Mouse (Mus musculus) spleen, postnatal 36 days (tissue): ENCODE results near the gene Sdc3.

Experiments used
- DNase-seq, 2 experiments: peaks; one replicate each; pipeline ENCODE4 v3.0.0; 2022; ENCODE audit warnings: low spot score in 2 of 2, mixed read lengths in 1 of 2

Gene Sdc3

DNA sequence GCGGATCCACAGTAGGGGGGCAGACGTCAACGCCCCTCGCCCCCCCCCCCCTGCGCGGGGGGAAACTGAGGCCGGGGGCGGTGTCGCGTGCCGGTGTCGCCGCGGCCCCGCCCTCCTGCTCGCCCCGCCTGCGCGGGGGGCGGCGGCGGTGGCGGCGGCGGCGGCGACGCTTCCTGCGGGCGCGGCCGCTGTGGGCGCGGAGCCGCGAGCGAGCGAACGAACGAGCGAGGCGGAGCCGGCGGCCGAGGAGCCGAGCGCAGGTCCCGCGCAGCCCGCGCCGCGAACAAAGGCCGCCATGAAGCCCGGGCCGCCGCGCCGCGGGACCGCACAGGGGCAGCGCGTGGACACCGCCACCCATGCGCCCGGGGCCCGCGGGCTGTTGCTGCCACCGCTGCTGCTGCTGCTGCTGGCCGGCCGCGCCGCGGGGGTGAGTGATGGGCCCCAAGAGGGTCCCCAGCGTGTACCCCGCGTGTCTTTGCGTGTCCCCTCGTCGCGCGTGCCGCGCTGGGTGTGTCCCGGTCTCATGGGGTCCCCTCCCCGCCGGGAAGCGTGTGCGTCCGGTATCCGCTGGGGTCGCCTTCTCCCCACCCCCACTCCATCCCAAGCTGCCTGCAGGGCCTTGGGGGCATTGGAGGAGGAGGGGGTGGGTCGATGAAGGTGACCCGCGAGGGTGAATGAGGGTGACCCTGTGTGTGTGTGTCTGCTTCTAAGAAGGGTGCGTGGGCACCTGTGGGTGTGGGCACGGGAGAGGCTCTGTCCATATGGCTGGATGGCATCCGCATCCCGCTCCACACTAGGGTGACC, at the start of gene Sdc3:
Gene Sdc3, plus strand, starts transcription at position 162 of the 804 bp plus-strand sequence.
- no peak for DNase-seq

DNA sequence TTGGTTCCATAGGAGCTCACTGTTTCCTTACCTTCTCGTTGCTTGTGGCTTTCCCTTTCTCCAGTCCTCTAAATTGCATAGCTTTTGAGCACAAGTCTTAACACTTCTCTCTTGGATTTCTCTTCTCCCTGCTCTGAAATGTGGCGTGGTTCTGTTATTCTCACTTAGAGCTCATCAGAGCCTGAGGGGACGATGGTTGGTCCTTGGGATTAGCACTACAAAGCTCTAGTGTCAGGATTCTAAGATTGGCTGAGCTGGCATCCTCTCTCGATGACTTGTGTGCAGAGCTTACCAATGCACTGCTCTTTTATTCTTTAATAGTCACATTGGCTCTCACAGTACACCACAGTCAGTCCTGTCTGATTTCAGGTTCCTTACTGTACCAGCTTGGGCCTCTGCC, 48.3 kb upstream of the Sdc3 start:
- no peak for DNase-seq

DNA sequence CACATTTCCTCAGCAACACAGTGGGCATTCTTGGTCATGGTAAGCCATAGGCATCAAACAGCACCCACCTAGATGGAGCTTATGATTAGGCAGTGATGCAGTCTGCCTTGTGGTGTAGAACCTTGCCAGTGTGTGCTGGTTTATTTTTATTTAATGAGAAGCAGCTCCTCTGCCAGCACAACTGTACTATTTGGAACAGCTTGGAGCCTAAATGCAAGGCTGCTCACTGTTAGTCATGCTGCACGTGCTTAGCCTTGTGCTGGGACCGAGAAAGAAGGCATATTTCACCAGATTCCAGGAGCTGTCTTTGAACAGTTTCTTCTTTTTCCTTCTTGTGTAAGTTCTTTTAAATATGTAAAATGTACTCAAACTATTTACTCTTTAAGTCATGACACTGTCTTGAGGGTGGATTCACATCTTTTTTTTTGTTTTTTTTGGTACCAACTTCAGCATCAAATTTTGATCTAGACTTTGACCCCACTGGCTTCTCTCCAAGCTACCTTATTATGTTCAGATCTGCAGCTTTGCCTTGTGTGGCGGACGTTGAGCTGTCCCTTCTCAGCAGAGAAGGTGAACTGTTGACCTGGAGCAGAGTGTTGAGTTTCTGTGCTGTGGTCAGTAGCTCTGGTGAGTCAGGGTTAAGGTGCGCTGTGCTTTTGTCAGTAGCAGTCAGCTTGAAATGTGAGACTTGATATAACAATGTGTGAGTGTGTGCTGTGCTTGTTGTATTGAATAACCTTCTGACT, 46.6 kb upstream of the Sdc3 start:
- DNase-seq: no peak

DNA sequence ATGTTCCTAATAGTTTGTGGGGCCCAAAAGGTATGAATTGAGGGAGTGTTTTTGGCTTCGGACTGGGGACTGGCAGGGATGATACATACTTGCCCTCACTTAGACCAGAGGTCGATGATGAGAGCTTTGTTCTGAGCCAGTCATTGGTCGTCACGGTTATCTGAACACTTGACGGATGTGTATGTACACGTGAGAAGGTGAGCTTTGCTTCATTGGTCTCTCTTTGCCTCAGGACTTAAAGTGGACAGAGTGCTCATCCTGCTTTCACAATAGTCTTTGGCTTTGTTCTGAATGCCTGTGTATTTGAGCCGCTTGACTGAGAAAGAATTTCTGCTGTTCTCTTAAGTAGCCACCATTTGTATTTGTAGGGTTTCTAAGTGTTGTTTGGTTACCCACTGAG, 42.8 kb upstream of the Sdc3 start:
- DNase-seq: no peak

DNA sequence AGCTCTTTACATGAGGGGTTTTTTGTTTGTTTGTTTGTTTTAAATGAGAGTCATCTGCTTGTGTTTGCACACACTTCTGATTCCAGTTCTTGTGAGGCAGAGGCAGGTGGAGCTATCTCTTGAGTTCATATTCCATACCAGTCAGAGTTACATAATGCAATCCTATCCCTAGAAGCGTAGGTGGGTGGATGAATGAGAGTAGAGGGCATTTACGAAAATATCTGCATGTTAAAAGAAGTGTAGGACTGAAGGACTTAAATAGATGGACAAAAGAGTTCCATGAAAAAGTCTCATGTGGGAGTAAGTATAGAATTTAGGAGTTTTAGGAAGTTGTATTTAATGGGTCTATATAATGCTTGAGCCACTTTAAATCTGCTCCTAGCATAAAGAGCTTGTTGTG, 40.4 kb upstream of the Sdc3 start:
- no peak for DNase-seq

DNA sequence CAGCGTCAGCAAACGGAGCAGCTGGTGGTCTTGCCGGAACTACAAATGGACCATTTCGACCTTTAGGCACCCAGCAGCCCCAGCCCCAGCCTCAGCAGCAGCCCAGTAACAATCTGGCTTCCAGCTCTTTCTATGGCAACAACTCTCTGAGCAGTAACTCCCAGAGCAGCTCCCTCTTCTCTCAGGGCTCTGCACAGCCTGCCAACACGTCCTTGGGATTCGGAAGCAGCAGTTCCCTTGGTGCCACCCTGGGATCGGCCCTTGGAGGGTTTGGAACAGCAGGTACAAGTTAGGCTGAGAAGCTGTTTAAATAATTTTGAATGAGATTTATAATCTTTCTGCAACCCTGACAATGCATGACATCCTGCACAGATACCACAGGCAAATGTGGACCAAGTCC, 39.7 kb upstream of the Sdc3 start:
- no peak for DNase-seq

DNA sequence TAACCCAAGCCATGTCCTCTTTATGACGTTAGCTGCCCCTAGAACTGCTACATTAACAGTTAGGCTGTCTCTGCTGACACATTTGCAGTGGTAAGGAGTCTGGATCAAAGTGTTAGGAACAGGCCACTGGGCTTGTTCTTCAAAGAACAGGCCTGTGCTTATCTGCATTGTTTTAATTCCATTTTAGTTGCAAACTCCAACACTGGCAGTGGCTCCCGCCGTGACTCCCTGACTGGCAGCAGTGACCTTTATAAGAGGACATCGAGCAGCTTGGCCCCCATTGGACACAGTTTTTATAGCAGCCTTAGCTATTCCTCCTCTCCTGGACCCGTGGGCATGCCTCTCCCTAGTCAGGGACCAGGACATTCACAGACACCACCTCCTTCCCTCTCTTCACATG, 38.6 kb upstream of the Sdc3 start:
- no peak for DNase-seq

DNA sequence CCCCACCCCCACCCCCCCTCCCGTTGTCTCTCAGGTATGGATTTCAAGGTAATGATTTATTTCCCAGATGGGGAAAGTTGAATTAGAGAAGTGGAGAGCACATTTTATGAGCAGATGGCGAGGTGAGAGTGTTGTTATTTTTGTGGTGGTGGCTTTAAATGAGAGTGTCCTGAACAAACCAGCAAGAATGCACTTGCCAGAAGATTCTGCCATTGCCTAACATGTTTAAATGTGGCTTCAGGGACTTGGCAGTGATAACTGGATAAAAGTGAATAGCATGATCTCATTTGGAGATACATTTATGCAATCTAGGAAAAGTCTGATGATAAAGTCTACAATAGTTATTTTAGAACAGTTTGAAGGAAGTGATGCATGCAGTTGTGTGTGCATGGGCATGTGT, 37.6 kb upstream of the Sdc3 start:
- DNase-seq: no peak

DNA sequence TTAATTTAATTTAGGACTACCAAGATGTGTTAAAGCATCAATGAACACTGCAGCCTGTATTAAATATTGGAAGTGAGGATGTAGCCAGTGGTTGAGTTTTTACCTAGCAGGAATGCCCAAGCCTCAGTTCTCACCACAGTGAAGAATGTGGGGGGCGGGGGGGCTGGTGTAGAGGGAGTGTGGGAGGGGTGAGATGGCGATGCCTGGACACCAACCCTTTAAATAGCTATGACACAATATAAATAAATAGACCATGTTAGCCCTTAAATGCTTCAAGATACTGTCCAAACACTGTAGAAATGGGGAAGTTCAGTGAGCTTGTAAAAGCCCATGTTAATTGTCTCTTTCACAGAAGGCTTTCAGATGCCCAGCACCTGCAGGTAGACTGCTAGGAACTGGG, 32.5 kb upstream of the Sdc3 start:
- DNase-seq: no peak

DNA sequence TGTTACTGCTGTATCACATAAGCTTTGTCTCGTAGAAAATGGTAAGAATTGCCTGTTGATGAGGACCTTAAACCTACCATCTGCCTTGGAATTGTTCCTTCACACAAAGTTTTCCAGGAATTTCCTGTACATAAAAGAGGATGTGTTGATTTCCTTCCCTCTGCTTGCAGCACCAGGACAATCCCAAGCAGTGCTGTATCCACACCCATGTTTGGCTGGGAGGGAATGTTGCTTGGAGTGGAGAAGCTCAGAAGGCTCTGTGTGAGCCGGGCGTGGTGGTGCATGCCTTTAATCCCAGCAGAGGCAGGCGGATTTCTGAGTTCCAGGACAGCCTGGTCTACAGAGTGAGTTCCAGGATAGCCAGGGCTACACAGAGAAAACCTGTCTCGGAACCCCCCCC, 30.5 kb upstream of the Sdc3 start:
- DNase-seq: no peak

DNA sequence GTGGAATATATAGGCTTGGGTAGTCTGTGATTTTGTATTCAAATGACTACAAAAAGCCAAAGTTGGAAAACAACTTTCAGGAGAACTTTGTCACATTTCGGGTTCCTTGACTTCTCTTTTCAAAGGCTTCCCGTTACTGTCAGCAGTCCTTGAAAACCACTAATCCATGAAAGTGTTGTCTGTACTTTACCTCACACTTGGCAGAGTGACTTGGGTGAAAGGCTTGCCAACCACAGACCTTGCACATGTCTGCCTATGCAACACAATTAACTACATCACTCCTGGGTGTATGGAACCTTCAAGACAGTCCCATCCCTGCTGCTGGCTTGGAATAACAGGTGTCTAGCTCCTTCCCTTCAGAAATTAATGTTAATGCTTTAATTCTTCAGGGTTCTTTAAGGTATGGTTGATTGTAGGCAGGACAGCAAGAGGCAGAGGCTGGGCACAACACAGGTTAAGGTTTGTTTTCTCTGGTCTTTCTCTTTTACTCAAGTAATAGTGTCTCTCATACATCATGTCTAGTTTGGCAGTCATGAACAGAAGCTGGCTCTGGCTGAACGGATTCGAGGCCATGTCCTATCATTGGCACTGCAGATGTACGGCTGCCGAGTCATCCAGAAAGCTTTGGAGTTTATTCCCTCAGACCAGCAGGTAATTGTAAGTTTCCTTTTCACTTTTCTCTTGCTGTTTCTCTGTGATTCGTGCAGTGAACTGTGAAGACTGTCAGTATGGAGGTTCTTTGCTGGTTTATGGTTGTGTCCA, 26.8 kb upstream of the Sdc3 start:
- DNase-seq: no peak

DNA sequence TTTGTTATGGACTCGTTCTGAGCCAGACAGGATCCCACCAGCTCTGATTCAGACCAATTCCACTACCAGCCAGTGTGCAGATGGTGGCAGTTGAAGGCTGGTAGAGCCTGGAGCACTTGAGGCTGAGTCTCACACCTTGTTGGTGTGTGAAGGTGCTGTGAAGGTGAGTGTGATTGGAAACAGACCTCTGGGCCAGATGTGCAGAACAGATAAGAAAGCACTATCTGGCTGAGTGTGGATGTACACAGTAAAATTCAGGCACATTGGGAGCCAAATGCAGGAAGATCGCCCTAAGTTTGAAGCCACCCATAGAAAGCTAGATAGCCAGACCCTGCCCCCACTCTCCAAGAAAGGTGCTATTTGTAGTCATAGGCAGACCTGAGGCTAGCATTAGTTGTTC, 25.9 kb upstream of the Sdc3 start:
- no peak for DNase-seq

DNA sequence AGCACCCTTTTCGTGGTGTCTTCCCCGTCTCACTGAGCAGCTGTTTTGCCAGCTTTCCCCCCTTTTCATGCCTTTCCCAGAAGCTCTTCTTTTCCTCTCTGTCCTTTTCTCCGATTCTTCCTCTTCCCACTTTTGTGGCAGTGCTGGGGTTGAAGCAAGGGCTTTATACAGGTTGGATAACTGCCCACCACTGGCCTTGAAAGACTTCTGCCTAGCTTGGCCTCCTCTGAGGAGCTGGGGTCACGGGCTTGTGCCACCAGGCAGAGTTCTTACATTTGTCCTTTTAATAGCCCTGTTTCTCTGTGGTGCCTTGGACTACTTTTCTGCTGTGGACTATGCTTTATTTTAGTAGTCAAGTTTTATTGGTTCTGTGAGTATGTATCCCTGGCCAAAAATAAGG, 25.4 kb upstream of the Sdc3 start:
- DNase-seq: no peak

DNA sequence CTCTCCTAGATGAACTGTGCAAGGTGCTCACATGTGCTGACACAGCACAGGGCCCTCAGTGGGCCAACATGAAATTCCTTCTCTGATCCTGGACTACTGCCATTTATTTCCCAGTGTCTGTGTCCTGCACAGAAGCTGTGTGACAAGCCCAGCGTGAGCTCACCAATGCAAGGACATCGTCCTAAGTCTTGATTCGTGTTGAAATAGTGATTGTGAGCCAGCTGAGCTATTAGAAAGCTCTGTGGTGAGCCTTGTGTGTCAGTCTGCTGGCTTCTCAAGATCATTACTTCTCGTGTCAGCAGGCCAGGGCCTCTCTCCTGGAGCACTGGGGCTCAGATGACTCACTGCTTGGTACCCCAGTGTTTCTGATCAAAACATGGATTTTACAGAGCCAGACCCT, 18.4 kb upstream of the Sdc3 start:
- no peak for DNase-seq

DNA sequence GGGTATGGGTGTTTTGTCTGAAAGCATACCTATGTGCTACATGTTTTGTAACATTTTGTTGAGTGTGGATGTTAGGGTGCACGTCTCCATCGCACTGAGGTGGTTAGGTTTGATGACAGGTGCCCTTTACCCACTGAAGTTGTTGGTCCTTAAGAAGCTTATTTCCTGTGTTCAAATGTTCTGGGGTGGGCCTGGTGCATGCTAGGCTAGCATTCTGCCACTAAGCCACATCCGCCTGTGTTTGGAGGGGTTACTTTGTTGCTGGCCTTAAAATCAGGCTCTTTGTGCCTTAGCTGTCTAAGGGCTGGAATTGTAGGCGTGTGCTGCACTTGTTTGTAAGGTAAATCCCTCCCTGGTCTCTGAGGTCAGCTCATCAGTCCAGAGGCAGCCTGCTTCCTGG, 17.5 kb upstream of the Sdc3 start:
- peak in 1 of 2 experiments; percentile 28 for DNase-seq

DNA sequence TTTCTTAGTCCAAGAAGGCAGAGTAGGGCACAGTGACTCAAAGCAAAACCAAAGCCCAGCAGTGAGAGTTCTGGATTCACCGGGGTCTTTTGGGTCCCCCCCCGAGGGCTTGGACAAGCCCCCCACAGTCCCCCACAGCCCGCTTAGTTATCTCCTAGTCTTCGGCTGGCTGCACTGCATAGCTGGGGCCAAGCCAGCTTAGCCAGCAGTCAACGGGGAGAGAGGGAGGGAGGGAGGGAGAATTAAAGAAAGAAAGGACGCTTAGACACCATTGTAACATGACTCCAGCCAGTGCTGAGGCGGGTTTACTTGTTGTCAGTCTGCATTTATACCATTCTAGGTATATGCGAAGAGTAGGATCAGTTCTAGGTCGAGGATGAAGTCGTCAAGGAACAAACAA, 14.7 kb upstream of the Sdc3 start:
- no peak for DNase-seq

DNA sequence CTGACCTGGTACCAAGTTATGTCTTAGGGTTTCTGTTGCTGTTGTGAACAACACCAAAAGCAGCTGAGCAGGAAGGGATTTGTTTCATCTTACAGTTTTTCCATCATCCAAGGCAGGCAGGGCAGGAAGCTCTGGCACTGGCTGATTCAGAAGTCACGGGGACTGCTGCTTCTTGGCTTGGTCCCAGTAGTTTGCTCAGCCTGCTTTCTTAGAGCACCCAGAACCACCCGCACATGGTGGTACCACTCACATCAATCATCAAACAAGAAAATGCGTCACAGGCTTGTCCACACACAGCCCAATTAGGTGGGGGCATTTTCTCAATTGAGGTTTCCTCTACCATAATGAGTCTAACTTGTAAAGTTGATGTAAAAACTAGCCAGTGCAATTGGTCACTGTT, 13.3 kb upstream of the Sdc3 start:
- no peak for DNase-seq

DNA sequence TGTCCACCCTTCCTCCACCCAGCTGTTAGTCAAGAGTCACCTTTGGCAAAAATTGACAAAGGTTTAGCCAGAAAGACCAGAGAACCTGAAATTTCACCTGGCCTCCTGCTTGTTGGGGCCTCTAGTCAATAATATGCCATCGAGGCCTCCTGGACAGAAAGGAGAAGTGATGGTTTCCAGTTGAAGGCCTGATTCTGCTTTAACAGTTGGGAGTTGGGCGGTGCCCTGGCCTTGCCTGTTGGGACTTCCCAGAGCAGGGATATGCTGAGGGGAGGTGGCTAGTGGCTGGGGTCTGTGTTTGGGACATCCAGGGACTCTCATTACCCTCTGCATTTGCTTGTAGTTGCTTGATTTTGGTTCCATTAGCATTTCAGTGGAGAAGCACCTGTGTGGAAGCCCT, 9.8 kb upstream of the Sdc3 start:
- no peak for DNase-seq

DNA sequence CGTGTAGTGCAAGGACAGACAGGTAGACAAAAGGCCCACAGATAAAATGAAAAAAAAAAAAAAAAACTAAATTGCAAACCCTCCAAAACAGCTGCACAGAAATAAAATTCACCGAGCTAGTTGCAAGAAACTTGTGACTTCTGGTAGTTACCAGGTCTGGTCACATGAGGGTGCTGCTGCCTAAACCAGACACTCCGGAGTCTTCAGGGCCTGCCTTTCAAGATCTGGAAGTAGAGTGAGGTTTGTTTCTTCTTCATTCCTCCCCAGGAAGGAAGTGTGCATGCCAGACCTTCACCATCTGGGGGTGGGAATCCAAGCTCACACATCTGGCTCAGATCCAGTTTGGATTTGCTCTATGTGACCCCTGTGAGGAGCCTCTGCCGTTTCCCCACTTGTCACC, 7.6 kb upstream of the Sdc3 start:
- no peak for DNase-seq

DNA sequence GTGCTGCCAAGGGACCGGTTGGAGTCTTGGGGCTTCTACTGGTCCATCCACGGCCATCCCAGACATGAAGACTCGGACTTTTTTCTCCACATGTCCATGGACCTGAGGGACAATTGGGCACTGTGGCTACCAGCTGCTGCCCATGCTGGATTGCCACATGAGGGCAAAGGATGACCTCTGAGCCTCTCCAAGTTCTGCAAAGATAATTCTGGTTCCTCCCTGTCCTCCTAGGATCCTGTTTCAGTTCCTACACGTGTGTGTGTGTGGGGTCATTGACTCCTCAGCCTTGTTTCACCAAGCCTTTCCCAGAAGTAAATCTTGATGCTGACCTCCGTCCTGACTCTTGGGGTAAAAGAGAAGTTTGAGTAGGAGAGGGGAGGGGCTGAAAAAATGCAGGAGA, 4.8 kb upstream of the Sdc3 start:
- no peak for DNase-seq

DNA sequence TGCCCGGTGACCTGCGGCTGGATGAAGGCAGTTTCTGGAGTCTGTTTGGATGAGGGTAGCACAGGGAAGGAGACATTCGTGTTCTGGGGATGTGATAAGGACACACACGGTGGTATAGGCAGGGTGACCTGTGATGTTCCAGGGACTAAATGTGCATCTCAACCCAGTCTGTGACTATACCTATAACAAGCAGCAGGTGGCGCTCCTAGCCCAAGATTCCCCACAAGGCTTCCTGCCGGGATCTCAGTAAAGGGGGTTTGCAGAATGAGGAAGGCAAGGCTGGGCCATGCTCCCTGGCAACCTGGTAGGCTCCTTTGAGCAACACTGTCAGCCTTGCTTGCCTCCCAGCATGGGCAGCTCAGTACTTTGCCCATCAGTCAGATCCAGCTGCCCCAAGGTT, 2.2 kb upstream of the Sdc3 start:
- DNase-seq: peak; percentile 54 to 68

DNA sequence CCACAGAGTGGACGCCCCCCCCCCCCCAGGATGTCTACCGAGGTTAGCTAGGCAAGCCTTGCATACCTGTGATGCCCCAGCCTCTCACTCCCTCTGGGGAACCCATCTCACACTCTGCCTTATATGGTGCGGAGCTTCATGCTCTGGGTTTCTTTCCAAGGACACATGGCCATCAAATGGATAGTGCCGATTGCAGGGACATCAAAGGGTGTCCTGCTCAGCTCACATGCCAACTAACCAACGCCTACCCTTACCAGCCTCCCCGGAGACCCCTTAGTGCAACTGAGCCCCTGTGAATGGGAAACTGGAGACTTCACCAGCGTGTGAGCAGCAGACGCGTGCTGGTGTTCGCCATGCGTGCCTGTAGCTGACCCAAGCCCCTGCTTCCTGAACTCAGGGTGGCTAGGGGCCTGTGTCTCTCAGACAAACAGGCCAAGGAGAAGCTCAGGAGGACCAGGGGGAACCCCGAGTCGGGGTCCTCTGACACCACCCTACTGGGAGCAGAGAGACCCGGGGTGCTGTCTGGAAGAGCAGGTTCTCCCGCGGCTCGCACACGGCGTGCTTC, 444 bp upstream of the Sdc3 start:
- no peak for DNase-seq

DNA sequence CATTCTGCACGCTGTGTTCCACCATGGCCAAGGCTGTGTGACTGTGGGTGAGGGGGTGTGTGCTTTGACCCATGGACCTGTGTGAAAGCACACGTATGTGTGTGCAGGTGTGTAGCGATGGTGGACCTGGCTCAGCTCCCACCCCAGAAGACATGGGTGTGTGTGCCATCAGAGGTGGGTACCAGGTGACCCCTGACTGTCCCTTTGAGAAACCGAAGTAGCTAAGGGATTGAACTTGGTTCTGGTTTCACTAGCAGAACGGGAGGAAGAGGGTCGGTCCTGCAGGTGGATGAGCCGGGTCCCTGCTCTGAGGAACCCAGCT, 804 bp downstream of the Sdc3 start:
- no peak for DNase-seq
